ENCODE assay signal across 16 mouse cellular contexts in the genomic region with DNA sequence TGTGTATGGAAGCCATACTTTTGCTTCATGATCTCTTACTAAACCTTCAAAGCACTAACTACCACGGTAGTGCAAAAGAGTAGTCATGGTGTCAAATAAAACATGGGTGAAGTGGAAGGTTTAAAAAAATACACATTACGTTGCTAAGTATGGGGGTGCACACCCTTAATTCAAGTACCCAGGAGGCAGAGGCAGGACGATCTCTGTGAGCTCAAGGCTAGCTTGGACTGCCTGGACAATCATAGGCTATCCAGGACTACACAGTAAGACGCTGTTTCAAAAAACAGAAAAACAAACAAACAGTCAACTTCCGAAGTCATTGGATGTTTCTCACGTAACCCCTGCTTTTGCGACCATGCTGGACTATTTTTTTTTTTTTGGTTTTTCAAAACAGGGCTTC.
"Had no signal": no experiment of that assay in that cellular context is flagged by ENCODE, and none has a peak within 500 bp of the region (broad histone marks: within the 10 kb centered on the region; RNA-seq: fewer than 3 reads in every experiment).

No protein-coding gene starts in this region.

- H3K36me3 ChIP-seq: neural tube, embryonic 13.5 days; neural tube, embryonic 15.5 days had no signal

- DNase-seq: retina, postnatal 1 day; right cerebral cortex, adult 18-20 months; right cerebral cortex, postnatal 14 days; right cerebral cortex, postnatal 25 days; right cerebral cortex, postnatal 4 days; spleen, adult 18-20 months; thymus, adult 18-20 months; thymus, adult 2 months; thymus, postnatal 14 days; thymus, postnatal 25 days; thymus, postnatal 36 days; thymus, postnatal 4 days had no signal

- H3K27me3 ChIP-seq: neural tube, embryonic 13.5 days; neural tube, embryonic 15.5 days; stomach, embryonic 15.5 days had no signal

- H3K27ac ChIP-seq: neural tube, embryonic 13.5 days; neural tube, embryonic 15.5 days; stomach, embryonic 15.5 days; stomach, postnatal 0 days had no signal

- H3K9me3 ChIP-seq: neural tube, embryonic 13.5 days; neural tube, embryonic 15.5 days; stomach, embryonic 15.5 days had no signal

- H3K4me3 ChIP-seq: neural tube, embryonic 13.5 days; neural tube, embryonic 15.5 days; stomach, embryonic 15.5 days had no signal

- H3K4me1 ChIP-seq: neural tube, embryonic 13.5 days; neural tube, embryonic 15.5 days; stomach, embryonic 15.5 days had no signal
